Mouse (Mus musculus) MEL (cell line): Measurements from ENCODE around the gene Klhl30. TPM values are rescaled to one million over a fixed set of nuclear protein-coding genes. Genes with fewer than 3 reads are reported as not detected.

Source experiments
- DNase-seq: peaks from one replicate; pipeline ENCODE4 v3.0.0; 2011; ENCODE audit warnings: low read depth, low spot score
- H3K27ac ChIP-seq: 2 replicates; pipeline ENCODE4 v1.5.1; 2012; ENCODE audit warnings: low read depth, mild to moderate bottlenecking, control low read depth, low read length, moderate library complexity; ENCODE audit not compliant: control insufficient read depth
- H3K27me3 ChIP-seq, 2 experiments: fragments of 150-350 bp in 1 of 2; sonication (generic) in 1 of 2; 2 replicates each; pipeline ENCODE4 v1.6.1; 2012; ENCODE audit warnings: low read length in 2 of 2, mild to moderate bottlenecking in 2 of 2, improper control_type of control experiment in 1 of 2, moderate library complexity in 1 of 2; ENCODE audit not compliant: insufficient read depth in 2 of 2, control insufficient read depth in 1 of 2
- H3K36me3 ChIP-seq, 2 experiments: 2 replicates each; pipeline ENCODE4 v1.6.1; 2012 to 2014; ENCODE audit warnings: low read length in 2 of 2, improper control_type of control experiment in 1 of 2, inconsistent platforms in 1 of 2, mild to moderate bottlenecking in 1 of 2; ENCODE audit not compliant: insufficient read depth in 2 of 2, control insufficient read depth in 1 of 2
- H3K4me1 ChIP-seq, 2 experiments: fragments of 150-350 bp in 1 of 2; sonication (generic) in 1 of 2; 2 replicates each; pipeline ENCODE4 v1.6.1; 2012; ENCODE audit warnings: low read length in 2 of 2, improper control_type of control experiment in 1 of 2, mild to moderate bottlenecking in 1 of 2; ENCODE audit not compliant: insufficient read depth in 2 of 2, control insufficient read depth in 1 of 2
- H3K4me3 ChIP-seq, 2 experiments: fragments of 150-350 bp in 1 of 2; sonication (generic) in 1 of 2; 2 replicates each; pipeline ENCODE4 v1.5.1; 2012; ENCODE audit warnings: low read depth in 2 of 2, low read length in 2 of 2, mild to moderate bottlenecking in 2 of 2, moderate library complexity in 2 of 2, control low read depth in 1 of 2, improper control_type of control experiment in 1 of 2; ENCODE audit not compliant: control insufficient read depth in 1 of 2, insufficient read depth in 1 of 2
- H3K79me2 ChIP-seq: 2 replicates; pipeline ENCODE4 v1.6.1; 2012; ENCODE audit warnings: mild to moderate bottlenecking, low read length, moderate library complexity; ENCODE audit not compliant: control insufficient read depth, poor library complexity, insufficient read depth
- H3K9ac ChIP-seq: 2 replicates; pipeline ENCODE4 v1.6.1; 2012; ENCODE audit warnings: low read depth, mild to moderate bottlenecking, control low read depth, low read length, moderate library complexity; ENCODE audit not compliant: control insufficient read depth, poor library complexity, severe bottlenecking
- H3K9me3 ChIP-seq: fragments of 150-350 bp; sonication (generic); replicated peaks from 2 replicates; pipeline ENCODE4 v1.6.1; 2012; ENCODE audit warnings: mild to moderate bottlenecking, low read length, improper control_type of control experiment, moderate library complexity; ENCODE audit not compliant: insufficient read depth
- CHD2 ChIP-seq: IDR thresholded peaks from 2 replicates; pipeline ENCODE4 v1.6.1; 2011; ENCODE audit warnings: low read length, improper control_type of control experiment
- CTCF ChIP-seq, 3 experiments: IDR thresholded peaks in 2 of 3; conservative IDR thresholded peaks in 1 of 3; 2 replicates each; pipeline ENCODE4 v1.5.1; 2011 to 2012; ENCODE audit warnings: low read length in 3 of 3, low read depth in 2 of 3, mild to moderate bottlenecking in 2 of 3, improper control_type of control experiment in 1 of 3, inconsistent platforms in 1 of 3, mixed read lengths in 1 of 3, moderate library complexity in 1 of 3; ENCODE audit not compliant: control insufficient read depth in 1 of 3, insufficient read depth in 1 of 3, poor library complexity in 1 of 3, severe bottlenecking in 1 of 3
- E2F4 ChIP-seq: IDR thresholded peaks from 2 replicates; pipeline ENCODE4 v1.6.1; 2011; ENCODE audit warnings: low read depth, low read length, improper control_type of control experiment, borderline replicate concordance
- EP300 ChIP-seq, 2 experiments: IDR thresholded peaks; 2 replicates each; pipeline ENCODE4 v1.6.1; 2011; ENCODE audit warnings: improper control_type of control experiment in 2 of 2, low read length in 2 of 2, low read depth in 1 of 2, mild to moderate bottlenecking in 1 of 2
- GATA1 ChIP-seq: IDR thresholded peaks from 2 replicates; pipeline ENCODE4 v1.6.1; 2011; ENCODE audit warnings: low read depth, low read length, improper control_type of control experiment
- JUND ChIP-seq: IDR thresholded peaks from 2 replicates; pipeline ENCODE4 v1.6.1; 2011; ENCODE audit warnings: low read depth, mild to moderate bottlenecking, improper control_type of control experiment, low read length
- KAT2A ChIP-seq: conservative IDR thresholded peaks from 2 replicates; pipeline ENCODE4 v1.6.1; 2012; ENCODE audit warnings: low read depth, low read length, improper control_type of control experiment, inconsistent platforms
- MAFK ChIP-seq: IDR thresholded peaks from 2 replicates; pipeline ENCODE4 v1.6.1; 2011; ENCODE audit warnings: low read depth, mild to moderate bottlenecking, low read length, improper control_type of control experiment, borderline replicate concordance
- MAX ChIP-seq: IDR thresholded peaks from 2 replicates; pipeline ENCODE4 v1.6.1; 2011; ENCODE audit warnings: low read length, improper control_type of control experiment
- MYB ChIP-seq: IDR thresholded peaks from 2 replicates; pipeline ENCODE4 v1.6.1; 2011; ENCODE audit warnings: mild to moderate bottlenecking, low read depth, low read length, improper control_type of control experiment
- NRF1 ChIP-seq: IDR thresholded peaks from 2 replicates; pipeline ENCODE4 v1.6.1; 2014; ENCODE audit warnings: low read depth, mild to moderate bottlenecking, inconsistent platforms, low read length, improper control_type of control experiment, moderate library complexity; ENCODE audit not compliant: poor library complexity, insufficient read depth, severe bottlenecking
- RAD21 ChIP-seq: IDR thresholded peaks from 2 replicates; pipeline ENCODE4 v1.6.1; 2011; ENCODE audit warnings: mild to moderate bottlenecking, low read depth, low read length, improper control_type of control experiment
- USF1 ChIP-seq: IDR thresholded peaks from 2 replicates; pipeline ENCODE4 v1.6.1; 2014; ENCODE audit warnings: low read depth, mild to moderate bottlenecking, inconsistent platforms, low read length, improper control_type of control experiment, moderate library complexity
- ZKSCAN1 ChIP-seq: IDR thresholded peaks from 2 replicates; pipeline ENCODE4 v1.6.1; 2012; ENCODE audit warnings: low read depth, mild to moderate bottlenecking, inconsistent platforms, low read length, improper control_type of control experiment, moderate library complexity
- polyA plus RNA-seq, 2 experiments: library from polyadenylated mRNA; stranded (reverse) in 1 of 2; unstranded in 1 of 2; fragments of >175 nt in 1 of 2; fragments of >200 nt in 1 of 2; gene quantifications; 2 replicates each; pipeline versions ENCODE4 v1.2.1 to v1.2.4; 2012; ENCODE audit warnings: low replicate concordance in 2 of 2, low read depth in 1 of 2; ENCODE audit not compliant: insufficient read length in 2 of 2, insufficient read depth in 1 of 2, missing spikeins in 1 of 2
- total RNA-seq: library from RNA; depleted of rRNA; stranded (reverse); fragments of 300-350 nt; gene quantifications from 2 replicates; pipeline ENCODE4 v1.2.3, GENCODE M21; 2012

Gene Klhl30
- total and polyA plus RNA-seq, 3 experiments: not detected

GRCm38 (mm10) chr1:91356105-91356504 lies 5.3 kb downstream of the Klhl30 start:
- H3K9me3 ChIP-seq: no peaks in the 10 kb centered on the region
- no peak overlapping the region for H3K27ac ChIP-seq
- no peak overlapping the region for H3K4me3 ChIP-seq
- H3K27me3 ChIP-seq: no peaks in the 10 kb centered on the region; a peak in 1 of 4 replicates
- H3K4me1 ChIP-seq: no peaks in the 10 kb centered on the region
- no peaks in the 10 kb centered on the region for H3K36me3 ChIP-seq
- H3K9ac ChIP-seq: no peak overlapping the region
- H3K79me2 ChIP-seq: no peaks in the 10 kb centered on the region
- TF ChIP-seq MYB: no peak
- no peak for TF ChIP-seq KAT2A
- TF ChIP-seq EP300 (IDR thresholded peaks at IDR 0.05; ENCODE audit: low read depth in 1 of 2, low read length in 2 of 2): no peak
- TF ChIP-seq MAX: no peak
- TF ChIP-seq E2F4: no peak
- no peak for TF ChIP-seq NRF1
- TF ChIP-seq CTCF (IDR thresholded peaks at IDR 0.05 in 2 of 3, conservative IDR thresholded peaks at IDR 0.05 in 1 of 3; ENCODE audit: control insufficient read depth in 1 of 3, insufficient read depth in 1 of 3, low read depth in 2 of 3, low read length in 3 of 3, poor library complexity in 1 of 3, severe bottlenecking in 1 of 3): no peak
- no peak for TF ChIP-seq RAD21
- TF ChIP-seq JUND: no peak
- no peak for TF ChIP-seq USF1
- no peak for DNase-seq

GRCm38 (mm10) chr1:91362113-91362512 lies 11.3 kb downstream of the Klhl30 start:
- no peak for DNase-seq
- TF ChIP-seq MAFK: no peak
- no peak for TF ChIP-seq ZKSCAN1
- no peaks in the 10 kb centered on the region for H3K9me3 ChIP-seq

GRCm38 (mm10) chr1:91364822-91365644 lies 14.2 kb downstream of the Klhl30 start:
- H3K9me3 ChIP-seq: no peaks in the 10 kb centered on the region

More at GRCm38 (mm10) chr1:91362113-91362512, 11.3 kb downstream of the Klhl30 start:
- Histone ChIP-seq H3K36me3 (0 out of 4 replicates have a peak, but pooled peaks cover 0 to 2% of the 10 kb centered on the region in 2 experiments), H3K27me3 (no peaks in the 10 kb centered on the region; a peak in 1 of 4 replicates), H3K79me2 (peaks cover 4% of the 10 kb centered on the region), H3K4me3 (no peak overlapping the region), H3K4me1 (peaks cover 0 to 6% of the 10 kb centered on the region in 2 experiments; a peak in 2 of 4 replicates), H3K27ac (no peak overlapping the region), H3K9ac (no peak overlapping the region)

More at GRCm38 (mm10) chr1:91364822-91365644, 14.2 kb downstream of the Klhl30 start:
- H3K79me2 ChIP-seq: peaks cover 4% of the 10 kb centered on the region
- H3K4me3 ChIP-seq: no peak overlapping the region
- H3K27me3 ChIP-seq: no peaks in the 10 kb centered on the region
- peaks cover 0 to 8% of the 10 kb centered on the region in 2 experiments; a peak in 2 of 4 replicates for H3K4me1 ChIP-seq
- H3K36me3 ChIP-seq: 0 out of 4 replicates have a peak, but pooled peaks cover 0 to 2% of the 10 kb centered on the region in 2 experiments
- DNase-seq: no peak
- H3K27ac ChIP-seq: no peak overlapping the region
- no peak overlapping the region for H3K9ac ChIP-seq
- TF ChIP-seq GATA1 (no peak), CHD2 (no peak)
- TF ChIP-seq, all 39 proteins: peak for 0
